Mouse (Mus musculus) thymus, adult 2 months (tissue): ENCODE data around the gene Nts. TPM values are rescaled to one million over a fixed set of nuclear protein-coding genes. Genes with fewer than 3 reads are reported as not detected.
A peak's percentile ranks its signal among the peaks of the same experiment; 100 is the strongest.
"Not testable (repeated sequence)": the region's sequence is repeated elsewhere in the genome, so short reads cannot be mapped to it uniquely, and the experiment has no call there.

Experiments used
- DNase-seq: peaks from one replicate; pipeline ENCODE4 v3.0.0; 2021
- H3K27ac ChIP-seq: fragments of 200-500 bp; 2 replicates; pipeline ENCODE4 v1.5.1; 2012; ENCODE audit warnings: low read length, control low read depth; ENCODE audit not compliant: control insufficient read depth, insufficient read depth
- H3K27me3 ChIP-seq: fragments of 200-500 bp; 2 replicates; pipeline ENCODE4 v1.6.1; 2012; ENCODE audit warnings: mild to moderate bottlenecking, low read length, moderate library complexity, mixed read lengths; ENCODE audit not compliant: control insufficient read depth, insufficient read depth
- H3K36me3 ChIP-seq: fragments of 200-500 bp; 2 replicates; pipeline ENCODE4 v1.6.1; 2012; ENCODE audit warnings: mild to moderate bottlenecking, low read length, moderate library complexity; ENCODE audit not compliant: control insufficient read depth, insufficient read depth
- H3K4me1 ChIP-seq: fragments of 200-500 bp; replicated peaks from 2 replicates; pipeline ENCODE4 v1.6.1; 2012; ENCODE audit warnings: low read length; ENCODE audit not compliant: control insufficient read depth, insufficient read depth
- H3K4me3 ChIP-seq: fragments of 200-500 bp; 2 replicates; pipeline ENCODE4 v1.5.1; 2012; ENCODE audit warnings: mild to moderate bottlenecking, low read length, control low read depth, moderate library complexity; ENCODE audit not compliant: control insufficient read depth, insufficient read depth
- CTCF ChIP-seq: fragments of 200-500 bp; IDR thresholded peaks from 2 replicates; pipeline ENCODE4 v1.5.1; 2012; ENCODE audit warnings: mild to moderate bottlenecking, control low read depth, low read length, moderate library complexity, borderline replicate concordance; ENCODE audit not compliant: control insufficient read depth, poor library complexity, insufficient read depth; ENCODE audit errors: extremely low read depth
- POLR2A ChIP-seq: fragments of 200-500 bp; IDR thresholded peaks from 2 replicates; pipeline ENCODE4 v1.6.1; 2012; ENCODE audit warnings: mild to moderate bottlenecking, low read length, control low read depth, moderate library complexity; ENCODE audit not compliant: control insufficient read depth, poor library complexity, insufficient read depth; ENCODE audit errors: extremely low read depth
- WGBS: fragments of 180-500 bp; shearing (Covaris S2); methylation state at CpG from one replicate; pipeline ENCODE4 v1.1.7; 2018; 5-methylcytosine and 5-hydroxymethylcytosine counted together
- polyA plus RNA-seq: library from polyadenylated mRNA; depleted of rRNA; stranded (reverse); fragments of >200 nt; gene quantifications from 2 replicates; pipeline ENCODE4 v1.2.3, GENCODE M21; 2012; rRNA removed

Gene Nts
- polyA plus RNA-seq, 1 experiment: 0.92 TPM

- no peaks in the 10 kb centered on the region for H3K27me3 ChIP-seq
- TF ChIP-seq CTCF (no peak), POLR2A (no peak)
- H3K36me3 ChIP-seq: no peaks in the 10 kb centered on the region
- H3K27ac ChIP-seq: no peak overlapping the region
- no peak for DNase-seq
- whole genome bisulfite sequencing: 12% methylated on average over 3 of the region's 3 CpGs
- H3K4me1 ChIP-seq: no peaks in the 10 kb centered on the region
- H3K4me3 ChIP-seq: no peak overlapping the region
Observed at GRCm38 (mm10) chr10:102491792-102492191, 1.5 kb upstream of the Nts start.

- 88% methylated on average over 2 of the region's 2 CpGs for WGBS
- TF ChIP-seq CTCF (no peak), POLR2A (no peak)
- Histone ChIP-seq H3K27me3 (no peaks in the 10 kb centered on the region), H3K4me1 (no peaks in the 10 kb centered on the region), H3K27ac (no peak overlapping the region), H3K4me3 (no peak overlapping the region), H3K36me3 (no peaks in the 10 kb centered on the region)
- DNase-seq: no peak
Observed at GRCm38 (mm10) chr10:102469412-102469811, 20.9 kb downstream of the Nts start.

- no peak overlapping the region for H3K4me3 ChIP-seq
- peak; percentile 8 for DNase-seq
- WGBS: 12% methylated on average over 7 of the region's 7 CpGs
- no peak overlapping the region for H3K27ac ChIP-seq
- no peaks in the 10 kb centered on the region for H3K36me3 ChIP-seq
- H3K4me1 ChIP-seq: no peaks in the 10 kb centered on the region
- H3K27me3 ChIP-seq: no peaks in the 10 kb centered on the region
- TF ChIP-seq POLR2A (no peak), CTCF (no peak)
Observed at GRCm38 (mm10) chr10:102451756-102452155, 38.5 kb downstream of the Nts start.

- TF ChIP-seq CTCF (no peak), POLR2A (no peak)
- H3K27me3 ChIP-seq: no peaks in the 10 kb centered on the region
- no peaks in the 10 kb centered on the region for H3K4me1 ChIP-seq
- peak; percentile 15 for DNase-seq
- no peak overlapping the region for H3K4me3 ChIP-seq
- 7% methylated on average over 7 of the region's 7 CpGs for WGBS
- H3K36me3 ChIP-seq: no peaks in the 10 kb centered on the region
- no peak overlapping the region for H3K27ac ChIP-seq
Observed at GRCm38 (mm10) chr10:102449449-102449848, 40.8 kb downstream of the Nts start.

- Histone ChIP-seq H3K36me3 (no peaks in the 10 kb centered on the region), H3K27ac (no peak overlapping the region), H3K27me3 (no peaks in the 10 kb centered on the region), H3K4me1 (no peaks in the 10 kb centered on the region), H3K4me3 (no peak overlapping the region)
- no peak for DNase-seq
- TF ChIP-seq POLR2A: no peak
- no peak for TF ChIP-seq CTCF
- 26% methylated on average over 2 of the region's 2 CpGs for WGBS
Observed at GRCm38 (mm10) chr10:102444912-102445556, 45.3 kb downstream of the Nts start.

- H3K36me3 ChIP-seq, DNase-seq, H3K4me1 ChIP-seq, H3K27me3 ChIP-seq, H3K27ac ChIP-seq, H3K4me3 ChIP-seq: not testable (repeated sequence)
- 41% methylated on average over 6 of the region's 6 CpGs for WGBS
Observed at GRCm38 (mm10) chr10:102435467-102435866, 54.8 kb downstream of the Nts start.

GRCm38 (mm10) chr10:102435048-102435447 is 55.2 kb downstream of the Nts start:
- not testable (repeated sequence) for H3K27ac ChIP-seq, H3K36me3 ChIP-seq, H3K4me3 ChIP-seq, H3K27me3 ChIP-seq, H3K4me1 ChIP-seq
- peak; percentile 8 for DNase-seq
- WGBS: 3% methylated on average over 7 of the region's 7 CpGs

Other genes starting within 250 kb of the Nts start
- 0.19 and 0.23 TPM in 2 replicates for gene Rassf9, start 21.7 kb upstream of the Nts start, polyA plus RNA-seq